Mouse (Mus musculus) forebrain, embryonic 11.5 days (tissue): ENCODE data around the gene Hhat. TPM values are rescaled to one million over a fixed set of nuclear protein-coding genes. Genes with fewer than 3 reads are reported as not detected.

Experiments used
- ATAC-seq: fragments of 200-750 bp; cut with Nextera tagmentation; replicated peaks from 2 replicates; pipeline ENCODE4 v1.8.0; 2017; ENCODE audit warnings: moderate TSS enrichment; ENCODE audit not compliant: low FRiP score
- DNase-seq: peaks from one replicate; pipeline ENCODE4 v3.0.0-alpha.2; 2017; ENCODE audit warnings: low spot score
- H3K27ac ChIP-seq: fragments of 300-500 bp; sonication (generic); 2 replicates; pipeline ENCODE4 v1.5.1; 2014; ENCODE audit warnings: low read depth, low read length
- H3K27me3 ChIP-seq: fragments of 300-500 bp; sonication (generic); 2 replicates; pipeline ENCODE4 v1.6.1; 2014; ENCODE audit warnings: mild to moderate bottlenecking, low read length, mixed read lengths; ENCODE audit not compliant: control insufficient read depth, insufficient read depth
- H3K36me3 ChIP-seq: fragments of 300-500 bp; sonication (generic); 2 replicates; pipeline ENCODE4 v1.6.1; 2014; ENCODE audit warnings: mild to moderate bottlenecking, low read length, moderate library complexity, mixed read lengths; ENCODE audit not compliant: control insufficient read depth, insufficient read depth
- H3K4me1 ChIP-seq: fragments of 300-500 bp; sonication (generic); replicated peaks from 2 replicates; pipeline ENCODE4 v1.6.1; 2014; ENCODE audit warnings: low read length, mixed read lengths; ENCODE audit not compliant: control insufficient read depth, insufficient read depth
- H3K4me2 ChIP-seq: fragments of 300-500 bp; sonication (generic); 2 replicates; pipeline ENCODE4 v1.6.1; 2014; ENCODE audit warnings: low read depth, mild to moderate bottlenecking, low read length, moderate library complexity, mixed read lengths; ENCODE audit not compliant: severe bottlenecking
- H3K4me3 ChIP-seq: fragments of 300-500 bp; sonication (generic); 2 replicates; pipeline ENCODE4 v1.5.1; 2014; ENCODE audit warnings: low read depth, low read length
- H3K9ac ChIP-seq: fragments of 300-500 bp; sonication (generic); 2 replicates; pipeline ENCODE4 v1.6.1; 2014; ENCODE audit warnings: low read length
- H3K9me3 ChIP-seq: fragments of 300-500 bp; sonication (generic); 2 replicates; pipeline ENCODE4 v1.6.1; 2016; ENCODE audit warnings: low read length, mixed read lengths; ENCODE audit not compliant: control insufficient read depth
- WGBS: fragments of 180-500 bp; shearing (Covaris S2); extraction: QIAGEN DNeasy Blood & Tissue Kit; methylation state at CpG from one replicate; pipeline ENCODE4 v1.1.7; 2014; 5-methylcytosine and 5-hydroxymethylcytosine counted together
- polyA plus RNA-seq: library from polyadenylated mRNA; unstranded; fragments of >200 nt; fragmentation: Nextera tagmentation; extraction: Ambion mirVana; gene quantifications from 2 replicates; pipeline ENCODE4 v1.2.1, GENCODE M21; 2014

The Hhat gene
- polyA plus RNA-seq, 1 experiment from 2014 or later = 8.0 TPM

DNA sequence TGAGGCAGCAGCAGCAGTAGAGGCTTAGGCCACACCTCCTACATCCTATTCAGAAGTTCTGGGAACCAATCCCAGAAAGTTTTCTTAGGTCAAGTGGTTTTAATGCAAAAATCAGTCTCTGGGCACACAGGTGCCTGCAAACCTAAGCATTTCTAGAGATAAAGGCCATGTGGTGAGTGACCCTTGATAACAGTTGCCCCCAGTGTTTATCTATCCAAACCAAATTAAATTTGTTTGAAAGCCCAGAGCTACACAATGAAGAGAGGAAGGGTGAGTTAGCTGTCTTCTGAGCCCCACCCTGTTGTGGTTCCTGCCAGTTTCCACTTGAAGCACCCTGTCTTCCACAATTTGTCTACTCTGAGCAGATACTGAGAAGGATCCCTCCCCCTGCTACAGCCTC, 109.4 kb downstream of the Hhat start:
- Histone ChIP-seq H3K4me3 (no peak overlapping the region), H3K4me2 (no peak overlapping the region), H3K9me3 (no peaks in the 10 kb centered on the region), H3K27ac (no peak overlapping the region), H3K9ac (no peak overlapping the region), H3K36me3 (no peaks in the 10 kb centered on the region), H3K27me3 (no peaks in the 10 kb centered on the region), H3K4me1 (no peaks in the 10 kb centered on the region)
- DNase-seq (no peak), ATAC-seq (no peak)

DNA sequence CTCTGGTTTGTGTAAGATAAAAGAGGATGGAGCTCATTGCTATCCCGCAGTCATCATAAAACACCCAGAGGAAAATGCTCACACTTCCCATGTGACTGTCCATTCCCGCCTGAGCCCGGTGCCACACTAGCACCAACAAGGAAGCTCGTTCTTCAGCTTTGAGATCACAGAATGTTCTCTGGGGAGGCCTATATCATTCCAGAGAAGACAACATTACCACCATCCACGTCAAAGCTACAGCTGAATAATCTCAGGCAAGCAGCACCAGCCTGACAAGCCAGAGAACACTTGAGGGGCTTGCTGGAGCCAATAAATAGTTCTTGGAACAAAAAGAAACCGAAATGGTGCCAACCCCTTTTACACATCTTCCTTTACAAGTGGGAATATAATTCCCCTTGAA, 113.6 kb downstream of the Hhat start:
- H3K4me1 ChIP-seq = no peaks in the 10 kb centered on the region
- H3K9me3 ChIP-seq = no peaks in the 10 kb centered on the region
- no peak overlapping the region for H3K4me3 ChIP-seq
- H3K4me2 ChIP-seq = no peak overlapping the region
- WGBS = 89% methylated on average over 6 of the region's 6 CpGs
- no peak overlapping the region for H3K27ac ChIP-seq
- no peaks in the 10 kb centered on the region for H3K36me3 ChIP-seq
- H3K9ac ChIP-seq = no peak overlapping the region
- DNase-seq = no peak
- no peak for ATAC-seq
- no peaks in the 10 kb centered on the region for H3K27me3 ChIP-seq

DNA sequence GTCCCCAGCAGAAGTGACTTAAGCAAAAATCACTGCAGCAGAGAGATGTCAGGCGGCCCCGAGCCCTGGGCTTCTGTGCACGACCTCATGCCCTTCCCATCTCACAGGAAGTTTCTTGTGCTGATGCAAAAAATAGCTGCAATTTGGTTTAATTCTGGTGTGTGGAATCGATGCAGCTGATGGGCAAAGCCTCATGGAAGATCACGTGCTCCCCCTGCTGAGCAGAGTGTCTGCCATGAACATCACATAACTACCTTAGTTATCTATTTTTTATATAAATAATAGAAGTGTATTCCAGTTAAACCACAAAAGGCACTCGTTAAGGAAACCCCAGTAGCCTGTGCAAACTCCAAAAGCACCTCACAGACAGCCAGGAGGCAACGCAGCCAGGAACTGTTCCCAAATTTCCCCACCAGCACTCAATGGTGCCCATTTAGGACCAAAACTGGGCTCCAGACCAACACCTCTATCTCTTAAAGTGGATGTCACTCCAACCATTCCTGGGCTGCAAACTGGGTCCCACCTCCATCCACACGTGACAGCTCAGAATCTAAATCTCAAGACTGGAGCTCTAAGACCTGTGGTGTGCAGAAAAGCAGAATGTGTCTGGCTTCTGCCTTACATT, 118.9 kb downstream of the Hhat start:
- H3K36me3 ChIP-seq = no peaks in the 10 kb centered on the region
- WGBS = 77% methylated on average over 8 of the region's 8 CpGs
- no peak for ATAC-seq

DNA sequence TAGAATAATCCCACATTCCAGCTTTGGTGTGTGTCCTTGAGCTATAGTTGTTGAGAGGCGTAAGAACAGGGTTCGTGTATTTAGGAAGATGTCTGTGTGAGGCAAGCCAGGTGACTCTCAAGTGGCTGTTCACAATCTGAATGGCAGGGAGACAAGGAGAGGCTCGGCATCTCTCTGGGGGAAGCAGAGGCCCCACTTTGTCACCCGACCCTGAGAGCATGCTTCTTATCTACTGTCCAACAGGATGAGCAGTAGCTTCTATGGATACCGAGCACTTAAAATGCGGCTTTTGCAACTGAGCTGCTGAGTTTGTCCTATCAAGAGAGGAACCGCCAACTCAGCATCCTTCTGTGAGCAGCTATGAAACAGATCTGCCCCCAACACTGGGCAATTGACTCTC, 120.4 kb downstream of the Hhat start:
- no peak overlapping the region for H3K9ac ChIP-seq
- H3K27me3 ChIP-seq = no peaks in the 10 kb centered on the region
- WGBS = 82% methylated on average over 7 of the region's 7 CpGs
- DNase-seq = peak; percentile 10
- no peak overlapping the region for H3K4me2 ChIP-seq
- no peak overlapping the region for H3K4me3 ChIP-seq
- no peaks in the 10 kb centered on the region for H3K4me1 ChIP-seq
- ATAC-seq = no peak
- no peaks in the 10 kb centered on the region for H3K36me3 ChIP-seq
- no peaks in the 10 kb centered on the region for H3K9me3 ChIP-seq
- no peak overlapping the region for H3K27ac ChIP-seq

More for the DNA sequence above, 118.9 kb downstream of the Hhat start:
- Histone ChIP-seq H3K27me3 (no peaks in the 10 kb centered on the region), H3K4me2 (no peak overlapping the region), H3K9ac (no peak overlapping the region), H3K9me3 (no peaks in the 10 kb centered on the region), H3K4me1 (no peaks in the 10 kb centered on the region), H3K4me3 (no peak overlapping the region), H3K27ac (no peak overlapping the region)
- DNase-seq = no peak

DNA sequence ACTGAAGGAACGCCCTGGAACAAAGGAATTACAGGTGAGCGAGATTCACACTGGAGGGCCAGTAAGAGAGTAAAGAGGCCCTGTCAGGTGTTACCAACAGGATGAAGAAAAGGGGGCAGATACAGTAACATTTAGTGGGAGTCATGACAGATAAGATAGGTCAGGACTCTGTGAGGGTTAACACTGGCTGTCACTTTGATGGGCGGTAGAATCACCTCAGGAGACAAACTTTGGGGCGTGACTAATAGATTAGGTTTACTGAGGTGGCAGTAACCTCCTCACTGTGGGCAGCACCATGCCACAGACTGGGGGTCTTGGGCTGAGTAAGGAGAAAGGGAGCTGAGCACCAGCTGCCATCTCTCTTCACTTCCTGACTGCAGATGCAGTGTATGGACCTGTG, 121.0 kb downstream of the Hhat start:
- no peak overlapping the region for H3K27ac ChIP-seq
- no peak overlapping the region for H3K4me3 ChIP-seq
- WGBS = 77% methylated on average over 4 of the region's 4 CpGs
- DNase-seq (peak; percentile 35), ATAC-seq (no peak)
- no peaks in the 10 kb centered on the region for H3K4me1 ChIP-seq
- no peaks in the 10 kb centered on the region for H3K36me3 ChIP-seq
- H3K9ac ChIP-seq = no peak overlapping the region
- no peak overlapping the region for H3K4me2 ChIP-seq
- H3K9me3 ChIP-seq = no peaks in the 10 kb centered on the region
- H3K27me3 ChIP-seq = no peaks in the 10 kb centered on the region

DNA sequence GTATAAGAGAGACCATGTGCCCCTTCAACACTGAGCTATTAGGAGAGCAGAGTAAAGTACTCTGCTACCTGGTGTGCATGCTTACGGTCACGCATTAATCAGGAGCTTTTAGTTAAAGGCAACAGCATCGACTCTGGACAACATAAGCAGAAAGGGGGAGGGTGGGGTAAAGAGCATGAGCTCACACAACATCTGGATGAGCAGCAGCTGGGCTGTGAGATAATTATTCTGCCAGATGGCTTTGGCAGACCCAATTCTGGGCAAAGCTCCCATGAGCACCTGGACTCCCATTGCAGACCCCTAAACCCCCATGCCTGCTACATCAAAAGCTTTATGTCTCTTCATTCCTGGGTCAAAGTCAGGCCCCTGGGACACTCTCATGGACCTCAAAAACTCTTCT, 121.8 kb downstream of the Hhat start:
- no peaks in the 10 kb centered on the region for H3K27me3 ChIP-seq

DNA sequence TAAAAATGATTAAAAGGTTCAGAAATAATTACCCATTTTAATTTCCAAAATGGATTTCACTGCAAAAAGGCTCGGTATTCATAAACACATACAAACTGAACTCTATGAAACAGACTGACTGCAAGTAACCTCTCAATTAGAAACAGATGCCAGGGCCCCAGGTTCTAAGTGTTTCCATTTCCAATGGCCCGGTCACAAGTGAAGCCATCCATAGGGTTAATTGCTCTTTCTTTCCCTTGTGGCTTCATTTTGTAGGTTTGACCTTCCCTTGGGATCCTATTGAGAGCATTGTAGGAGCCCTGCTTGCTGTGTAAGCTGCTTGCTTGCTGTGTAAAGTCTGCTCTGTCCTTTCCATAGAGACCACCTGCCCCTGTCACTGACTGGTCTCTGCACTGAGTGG, 123.7 kb downstream of the Hhat start:
- no peaks in the 10 kb centered on the region for H3K4me1 ChIP-seq
- H3K9me3 ChIP-seq = no peaks in the 10 kb centered on the region
- DNase-seq = peak; percentile 41
- ATAC-seq = no peak
- no peak overlapping the region for H3K27ac ChIP-seq
- H3K4me2 ChIP-seq = no peak overlapping the region
- no peak overlapping the region for H3K4me3 ChIP-seq
- no peaks in the 10 kb centered on the region for H3K27me3 ChIP-seq
- no peak overlapping the region for H3K9ac ChIP-seq
- H3K36me3 ChIP-seq = no peaks in the 10 kb centered on the region
- 68% methylated on average over 2 of the region's 2 CpGs for WGBS

More for the DNA sequence above, 121.8 kb downstream of the Hhat start:
- Histone ChIP-seq H3K4me3 (no peak overlapping the region), H3K9me3 (no peaks in the 10 kb centered on the region), H3K36me3 (no peaks in the 10 kb centered on the region), H3K27ac (no peak overlapping the region), H3K9ac (no peak overlapping the region), H3K4me1 (no peaks in the 10 kb centered on the region), H3K4me2 (no peak overlapping the region)
- ATAC-seq (no peak), DNase-seq (peak; percentile 18)
- whole genome bisulfite sequencing = 83% methylated on average over 3 of the region's 3 CpGs

DNA sequence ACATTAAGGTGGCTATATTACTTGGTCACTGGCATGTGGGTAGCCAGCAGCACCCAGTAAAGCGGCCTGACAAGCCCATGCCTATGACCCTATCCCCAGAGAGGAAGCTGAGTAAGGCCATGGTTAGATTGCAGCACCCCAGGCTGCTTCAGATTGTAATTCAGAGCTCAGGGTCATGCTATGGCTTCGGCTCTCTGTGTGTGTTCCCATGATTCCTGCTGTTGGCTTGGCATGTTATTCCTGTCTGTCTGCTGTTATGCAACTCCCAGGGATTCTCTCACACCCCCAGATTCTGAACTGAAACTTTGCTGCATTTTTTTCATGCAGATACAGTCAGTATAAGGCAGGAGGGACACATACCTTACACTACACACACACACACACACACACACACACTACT, 128.9 kb downstream of the Hhat start:
- H3K36me3 ChIP-seq = no peaks in the 10 kb centered on the region
- H3K9me3 ChIP-seq = no peaks in the 10 kb centered on the region
- H3K9ac ChIP-seq = no peak overlapping the region
- no peak overlapping the region for H3K27ac ChIP-seq
- WGBS = 85% methylated on average over 2 of the region's 2 CpGs
- no peak overlapping the region for H3K4me2 ChIP-seq
- no peak for ATAC-seq
- H3K4me1 ChIP-seq = no peaks in the 10 kb centered on the region
- no peak overlapping the region for H3K4me3 ChIP-seq
- H3K27me3 ChIP-seq = no peaks in the 10 kb centered on the region
- DNase-seq = no peak

DNA sequence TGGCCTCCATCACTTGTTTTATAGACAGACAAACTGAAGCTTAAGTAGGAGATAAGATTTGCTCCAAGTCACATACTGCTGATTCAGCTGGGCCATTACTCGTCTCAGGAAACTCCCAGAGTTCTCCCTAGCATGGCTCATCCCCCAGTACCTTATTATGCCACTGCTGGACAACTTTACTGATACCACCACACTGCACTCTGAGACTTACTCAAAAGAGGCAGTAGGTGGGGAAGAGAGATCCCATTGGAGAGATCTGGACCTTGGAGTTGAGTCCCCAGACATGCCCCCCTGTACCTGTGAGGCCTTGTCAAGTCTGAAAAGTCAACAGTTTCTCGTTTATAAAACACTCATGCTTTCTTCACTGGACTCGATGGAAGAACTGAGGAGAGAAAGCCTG, 131.8 kb downstream of the Hhat start:
- Histone ChIP-seq H3K9me3 (no peaks in the 10 kb centered on the region), H3K4me1 (no peaks in the 10 kb centered on the region), H3K36me3 (no peaks in the 10 kb centered on the region), H3K27me3 (no peaks in the 10 kb centered on the region), H3K4me3 (no peak overlapping the region), H3K27ac (no peak overlapping the region), H3K4me2 (no peak overlapping the region), H3K9ac (no peak overlapping the region)
- ATAC-seq = no peak
- DNase-seq = no peak
- WGBS = 79% methylated on average over 3 of the region's 3 CpGs
